Mouse (Mus musculus) intestine, embryonic 15.5 days (tissue): ENCODE results near the gene Tspan5. TPM values are rescaled to one million over a fixed set of nuclear protein-coding genes. Genes with fewer than 3 reads are reported as not detected.
A peak's percentile ranks its signal among the peaks of the same experiment; 100 is the strongest.

Source experiments
- ATAC-seq: fragments of 200-750 bp; cut with Nextera tagmentation; 2 replicates; pipeline ENCODE4 v1.8.0; 2017; ENCODE audit warnings: moderate TSS enrichment, moderate library complexity
- H3K27ac ChIP-seq: fragments of 300-500 bp; sonication (generic); 2 replicates; pipeline ENCODE4 v1.5.1; 2015; ENCODE audit warnings: mild to moderate bottlenecking, inconsistent platforms
- H3K27me3 ChIP-seq: fragments of 300-500 bp; sonication (generic); replicated peaks from 2 replicates; pipeline ENCODE4 v1.6.1; 2015; ENCODE audit warnings: inconsistent platforms
- H3K36me3 ChIP-seq: fragments of 300-500 bp; sonication (generic); 2 replicates; pipeline ENCODE4 v1.6.1; 2015; ENCODE audit warnings: inconsistent platforms
- H3K4me1 ChIP-seq: fragments of 300-500 bp; sonication (generic); replicated peaks from 2 replicates; pipeline ENCODE4 v1.6.1; 2015; ENCODE audit warnings: inconsistent platforms
- H3K4me2 ChIP-seq: fragments of 300-500 bp; sonication (generic); replicated peaks from 2 replicates; pipeline ENCODE4 v1.6.1; 2015; ENCODE audit warnings: mild to moderate bottlenecking, inconsistent platforms
- H3K4me3 ChIP-seq: fragments of 300-500 bp; sonication (generic); replicated peaks from 2 replicates; pipeline ENCODE4 v1.5.1; 2015; ENCODE audit warnings: inconsistent platforms
- H3K9ac ChIP-seq: fragments of 300-500 bp; sonication (generic); 2 replicates; pipeline ENCODE4 v1.6.1; 2015; ENCODE audit warnings: inconsistent platforms
- H3K9me3 ChIP-seq: fragments of 300-500 bp; sonication (generic); 2 replicates; pipeline ENCODE4 v1.6.1; 2016; ENCODE audit warnings: inconsistent platforms
- WGBS: fragments of 180-500 bp; shearing (Covaris S2); methylation state at CpG from one replicate; pipeline ENCODE4 v1.1.7; 2015; 5-methylcytosine and 5-hydroxymethylcytosine counted together
- polyA plus RNA-seq: library from polyadenylated mRNA; unstranded; fragments of >200 nt; fragmentation: Nextera tagmentation; extraction: Ambion mirVana; gene quantifications from 2 replicates; pipeline ENCODE4 v1.2.1, GENCODE M21; 2015

Tspan5 gene
- polyA plus RNA-seq, 1 experiment from 2014 or later, result 17.8 TPM

DNA sequence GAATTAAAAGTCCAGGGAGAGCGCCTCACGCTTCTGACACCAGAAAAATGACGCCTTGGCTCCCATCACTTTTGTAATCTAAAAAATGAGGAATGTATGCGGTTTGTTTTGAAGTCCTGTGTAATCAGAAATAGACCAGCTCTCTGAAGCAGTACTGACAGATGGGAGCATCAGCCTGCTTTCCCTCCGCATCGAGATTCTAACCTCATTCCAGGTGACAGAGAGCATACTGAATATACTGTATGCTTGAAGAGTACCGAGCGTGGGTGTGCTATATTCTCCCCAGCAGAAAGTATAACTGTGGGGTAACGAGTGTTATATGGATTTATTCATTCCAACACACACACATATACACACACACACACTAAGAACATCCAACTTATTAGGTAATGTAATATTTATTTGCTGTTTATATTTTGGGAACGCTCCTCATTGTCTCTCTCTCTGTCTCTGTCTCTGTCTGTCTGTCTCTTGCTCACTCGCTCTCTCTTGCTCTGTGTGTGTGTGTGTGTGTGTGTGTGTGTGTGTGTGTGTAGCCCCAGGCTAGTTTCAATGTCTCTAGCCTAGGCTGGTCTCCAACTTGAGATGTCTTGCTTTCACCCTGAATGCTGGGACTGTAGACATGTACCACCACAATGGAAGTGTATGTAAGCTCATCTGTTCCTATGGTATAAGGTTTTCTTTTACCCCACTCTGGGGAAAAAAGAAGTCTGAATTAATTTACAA lies 139.2 kb downstream of the Tspan5 start:
- no peak overlapping the region for H3K27ac ChIP-seq
- H3K4me3 ChIP-seq, result no peak overlapping the region
- no peaks in the 10 kb centered on the region for H3K4me1 ChIP-seq
- no peak for ATAC-seq
- no peaks in the 10 kb centered on the region for H3K36me3 ChIP-seq
- 88% methylated on average over 11 of the region's 11 CpGs for WGBS
- H3K9me3 ChIP-seq, result no peaks in the 10 kb centered on the region
- H3K9ac ChIP-seq, result no peak overlapping the region
- H3K4me2 ChIP-seq, result no peak overlapping the region
- no peaks in the 10 kb centered on the region for H3K27me3 ChIP-seq

DNA sequence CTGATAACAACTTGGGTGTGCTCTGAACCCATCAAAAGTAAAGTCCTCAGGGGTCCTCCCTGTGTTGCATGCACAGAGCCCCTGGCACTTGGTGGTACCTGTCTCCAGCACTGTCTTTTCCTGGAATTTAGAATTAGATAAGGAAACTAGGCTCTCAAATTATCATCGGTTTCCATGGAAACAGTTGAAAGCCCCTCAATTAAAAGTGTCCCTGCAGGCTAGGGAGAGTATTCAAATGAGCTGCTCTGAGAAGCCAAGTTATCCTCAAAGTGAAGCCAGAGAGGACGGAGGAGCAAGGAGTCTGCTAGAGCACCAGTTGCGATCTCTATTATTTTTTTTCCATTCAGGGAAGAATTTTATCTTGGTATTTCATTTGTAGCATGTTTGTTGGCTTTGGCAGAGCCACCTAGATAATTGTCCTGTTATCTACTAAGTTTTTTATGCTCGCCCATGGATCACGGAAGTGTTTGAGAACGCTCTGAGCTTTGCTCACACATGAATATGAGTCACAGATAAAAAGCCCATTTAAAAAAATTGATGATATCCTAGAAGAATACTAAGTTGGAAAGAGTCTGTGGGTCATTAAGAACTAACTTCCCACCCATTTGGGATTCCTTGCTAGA lies 139.8 kb downstream of the Tspan5 start:
- no peak overlapping the region for H3K4me3 ChIP-seq
- no peak overlapping the region for H3K27ac ChIP-seq
- no peaks in the 10 kb centered on the region for H3K4me1 ChIP-seq
- peak; percentile 49; the same call in 1 of the 2 replicates for ATAC-seq
- no peaks in the 10 kb centered on the region for H3K27me3 ChIP-seq
- whole genome bisulfite sequencing, result 70% methylated on average over 6 of the region's 6 CpGs
- no peak overlapping the region for H3K9ac ChIP-seq
- H3K36me3 ChIP-seq, result no peaks in the 10 kb centered on the region
- no peaks in the 10 kb centered on the region for H3K9me3 ChIP-seq
- H3K4me2 ChIP-seq, result no peak overlapping the region

DNA sequence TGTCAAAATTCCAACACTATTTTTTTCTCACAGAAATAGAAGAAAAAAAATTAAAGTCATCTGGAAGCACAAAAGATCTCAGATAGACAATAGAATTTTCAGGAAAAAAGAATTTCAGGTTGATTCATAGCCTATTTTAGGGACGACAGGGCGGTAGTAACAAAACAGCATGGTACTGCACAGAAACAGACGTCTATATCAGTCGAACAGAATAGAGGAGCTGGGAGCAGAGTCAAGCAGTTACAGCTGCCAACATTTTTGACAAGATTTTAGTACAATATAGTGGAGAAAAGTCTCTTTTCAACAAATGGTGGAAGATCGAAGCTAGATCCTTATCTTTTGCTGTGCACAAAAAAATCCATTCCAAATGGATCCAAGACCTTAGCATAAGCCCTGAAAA lies 144.1 kb downstream of the Tspan5 start:
- Histone ChIP-seq H3K36me3 (no peaks in the 10 kb centered on the region), H3K9ac (no peak overlapping the region), H3K27ac (no peak overlapping the region), H3K4me3 (no peak overlapping the region), H3K9me3 (no peaks in the 10 kb centered on the region), H3K4me2 (no peak overlapping the region), H3K27me3 (no peaks in the 10 kb centered on the region), H3K4me1 (0 out of 2 replicates have a peak, but pooled peaks cover 4% of the 10 kb centered on the region)
- 92% methylated on average over 5 of the region's 5 CpGs for WGBS
- ATAC-seq, result no peak

DNA sequence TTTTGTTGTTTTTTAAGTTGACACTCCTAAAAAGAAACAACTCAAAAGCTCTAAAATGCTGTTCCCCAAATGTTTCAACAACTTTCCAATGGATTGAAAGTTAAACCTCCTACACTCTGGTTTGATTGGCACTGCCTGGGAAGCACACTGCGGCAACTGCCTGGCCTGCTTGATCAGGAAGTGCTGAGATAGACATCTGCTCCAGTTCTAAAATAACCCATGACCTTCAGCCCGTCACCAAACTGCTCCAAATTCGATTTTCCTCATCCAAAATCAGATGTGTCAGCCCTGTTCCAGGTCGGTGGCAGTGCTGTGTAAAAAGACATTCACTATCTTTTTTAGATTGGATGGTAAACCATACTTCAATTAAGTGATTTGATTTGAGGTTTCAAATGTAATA lies 147.2 kb downstream of the Tspan5 start:
- WGBS, result 66% methylated on average over 4 of the region's 4 CpGs
- Histone ChIP-seq H3K9ac (no peak overlapping the region), H3K9me3 (no peaks in the 10 kb centered on the region), H3K4me2 (no peak overlapping the region), H3K4me3 (no peak overlapping the region), H3K27ac (no peak overlapping the region), H3K4me1 (0 out of 2 replicates have a peak, but pooled peaks cover 4% of the 10 kb centered on the region), H3K36me3 (no peaks in the 10 kb centered on the region), H3K27me3 (no peaks in the 10 kb centered on the region)
- ATAC-seq, result no peak

DNA sequence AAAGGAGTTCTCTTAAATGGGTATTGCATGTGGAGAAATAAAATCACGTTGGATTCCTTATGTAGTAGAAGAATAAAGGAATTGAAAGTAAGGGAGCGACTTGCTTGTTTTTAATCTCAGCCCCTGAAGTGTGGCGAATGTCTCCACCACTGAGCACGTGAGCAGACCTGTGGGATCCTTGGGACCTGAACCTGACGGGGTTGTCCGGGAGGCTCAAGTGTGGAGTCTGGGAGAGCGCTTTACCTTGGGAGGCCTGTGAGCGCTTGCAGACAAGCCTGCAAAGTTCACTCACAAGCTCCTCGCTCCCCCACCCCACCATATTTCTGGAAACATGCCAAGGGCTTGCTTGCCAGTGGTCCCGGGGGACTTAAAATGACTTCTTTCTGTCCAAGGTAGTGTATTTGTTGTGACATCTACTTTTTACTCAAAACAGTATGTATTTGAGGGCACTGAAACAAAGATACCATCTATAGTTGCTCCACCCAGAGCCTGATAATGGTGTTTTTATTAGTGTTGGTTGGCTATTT lies 147.8 kb downstream of the Tspan5 start:
- Histone ChIP-seq H3K27ac (no peak overlapping the region), H3K4me1 (0 out of 2 replicates have a peak, but pooled peaks cover 4% of the 10 kb centered on the region), H3K9me3 (no peaks in the 10 kb centered on the region), H3K4me3 (no peak overlapping the region), H3K9ac (no peak overlapping the region), H3K36me3 (no peaks in the 10 kb centered on the region), H3K27me3 (no peaks in the 10 kb centered on the region), H3K4me2 (no peak overlapping the region)
- WGBS, result 64% methylated on average over 10 of the region's 10 CpGs
- no peak for ATAC-seq

DNA sequence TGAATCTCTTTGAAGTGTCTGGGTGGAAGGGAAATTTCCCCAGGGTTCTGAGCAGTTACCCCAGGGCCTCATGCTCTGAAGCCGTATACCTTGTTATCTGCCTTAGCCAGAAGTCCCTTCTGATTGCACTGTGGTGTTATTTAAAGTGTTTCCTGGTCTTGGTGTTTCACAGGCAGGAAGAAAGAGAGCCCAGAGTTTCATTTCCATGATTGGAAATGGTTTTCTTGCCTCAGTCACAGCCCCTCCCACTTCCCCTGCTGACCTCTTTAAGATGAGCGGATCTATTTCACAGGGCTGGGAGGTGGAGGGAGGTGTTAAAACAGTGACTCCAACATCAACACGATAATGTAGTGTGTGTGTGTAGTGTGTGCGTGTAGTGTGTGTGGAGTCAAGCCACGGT lies 151.5 kb downstream of the Tspan5 start:
- ATAC-seq, result peak; percentile 63; the same call in 1 of the 2 replicates
- H3K4me1 ChIP-seq, result 0 out of 2 replicates have a peak, but pooled peaks cover 4% of the 10 kb centered on the region
- H3K4me3 ChIP-seq, result no peak overlapping the region
- no peak overlapping the region for H3K4me2 ChIP-seq
- H3K36me3 ChIP-seq, result no peaks in the 10 kb centered on the region
- no peaks in the 10 kb centered on the region for H3K9me3 ChIP-seq
- no peaks in the 10 kb centered on the region for H3K27me3 ChIP-seq
- WGBS, result 39% methylated on average over 5 of the region's 5 CpGs
- no peak overlapping the region for H3K9ac ChIP-seq
- H3K27ac ChIP-seq, result no peak overlapping the region

DNA sequence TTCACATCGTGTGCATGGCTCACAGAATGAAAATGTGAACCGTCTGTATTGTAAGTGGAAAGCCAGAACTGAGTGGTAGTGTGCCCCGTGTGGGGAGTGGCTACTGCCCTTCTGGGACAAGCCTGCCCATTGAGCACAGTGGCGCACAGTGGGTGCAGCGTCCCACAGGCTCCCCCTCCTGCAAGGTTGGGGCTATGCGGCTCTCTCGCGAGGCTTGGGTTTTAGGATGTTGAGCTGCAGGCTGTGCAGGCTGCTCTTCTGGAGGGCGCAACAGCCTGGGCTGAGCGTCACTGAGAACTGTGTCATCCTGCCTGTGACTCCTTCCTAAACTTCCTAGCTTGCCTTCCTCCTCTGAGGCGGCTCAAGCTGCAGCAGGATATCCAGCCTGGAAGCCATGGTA lies 155.5 kb downstream of the Tspan5 start:
- Histone ChIP-seq H3K27ac (no peak overlapping the region), H3K9ac (no peak overlapping the region), H3K9me3 (no peaks in the 10 kb centered on the region), H3K4me1 (no peaks in the 10 kb centered on the region), H3K4me2 (no peak overlapping the region), H3K27me3 (no peaks in the 10 kb centered on the region), H3K4me3 (no peak overlapping the region), H3K36me3 (no peaks in the 10 kb centered on the region)
- 90% methylated on average over 11 of the region's 11 CpGs for WGBS
- ATAC-seq, result no peak

DNA sequence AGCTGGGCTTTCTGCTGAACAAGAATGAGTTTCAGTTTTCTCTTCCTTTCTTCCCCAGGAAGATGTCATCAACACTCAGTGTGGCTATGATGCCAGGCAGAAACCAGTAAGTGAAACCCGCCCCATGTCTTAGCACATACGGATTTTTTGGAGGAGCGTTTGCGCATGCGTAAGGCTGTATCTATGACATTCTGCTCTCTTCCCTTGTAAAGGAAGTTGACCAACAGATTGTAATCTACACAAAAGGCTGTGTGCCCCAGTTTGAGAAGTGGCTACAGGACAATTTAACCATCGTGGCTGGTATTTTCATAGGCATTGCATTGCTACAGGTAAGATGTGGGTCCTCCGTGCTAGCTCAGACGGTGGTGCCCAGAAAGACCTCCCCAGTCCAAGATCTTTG lies 156.1 kb downstream of the Tspan5 start:
- 93% methylated on average over 8 of the region's 8 CpGs for WGBS
- H3K27ac ChIP-seq, result no peak overlapping the region
- no peak for ATAC-seq

DNA sequence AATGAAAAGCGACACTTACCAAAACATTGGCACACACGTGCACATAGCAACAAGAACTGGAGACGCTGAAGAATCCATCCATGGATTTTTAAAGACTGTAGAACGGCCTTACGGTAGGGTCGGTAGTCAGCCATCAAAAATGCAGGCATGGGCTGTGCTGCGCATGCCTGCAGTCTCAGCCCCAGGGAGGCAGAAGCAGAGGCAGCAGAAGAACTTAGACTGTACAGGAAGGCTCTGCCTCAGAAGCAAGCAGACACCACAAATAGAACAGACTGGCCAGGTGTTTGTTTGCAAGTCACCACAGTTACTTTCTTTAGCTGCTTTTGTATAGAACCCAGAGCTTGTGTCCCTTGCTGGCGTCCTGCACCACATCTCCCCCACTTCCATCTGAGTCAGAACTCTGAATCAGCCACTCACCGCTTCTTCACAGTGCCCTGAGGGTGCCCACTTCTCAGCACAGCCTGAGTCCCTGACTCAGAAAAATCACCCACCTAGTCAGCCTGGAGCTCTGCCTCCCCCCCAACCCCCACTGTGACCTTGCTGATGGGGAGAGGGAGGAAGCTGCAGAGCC lies 158.7 kb downstream of the Tspan5 start:
- H3K36me3 ChIP-seq, result no peaks in the 10 kb centered on the region
- WGBS, result 84% methylated on average over 9 of the region's 9 CpGs
- H3K4me1 ChIP-seq, result no peaks in the 10 kb centered on the region
- H3K27me3 ChIP-seq, result no peaks in the 10 kb centered on the region
- no peak overlapping the region for H3K9ac ChIP-seq
- ATAC-seq, result no peak
- no peak overlapping the region for H3K4me3 ChIP-seq
- H3K4me2 ChIP-seq, result no peak overlapping the region
- H3K9me3 ChIP-seq, result no peaks in the 10 kb centered on the region
- no peak overlapping the region for H3K27ac ChIP-seq

More for the DNA sequence above, 156.1 kb downstream of the Tspan5 start:
- Histone ChIP-seq H3K4me1 (no peaks in the 10 kb centered on the region), H3K4me2 (no peak overlapping the region), H3K27me3 (no peaks in the 10 kb centered on the region), H3K9ac (no peak overlapping the region), H3K9me3 (no peaks in the 10 kb centered on the region), H3K36me3 (no peaks in the 10 kb centered on the region), H3K4me3 (no peak overlapping the region)

DNA sequence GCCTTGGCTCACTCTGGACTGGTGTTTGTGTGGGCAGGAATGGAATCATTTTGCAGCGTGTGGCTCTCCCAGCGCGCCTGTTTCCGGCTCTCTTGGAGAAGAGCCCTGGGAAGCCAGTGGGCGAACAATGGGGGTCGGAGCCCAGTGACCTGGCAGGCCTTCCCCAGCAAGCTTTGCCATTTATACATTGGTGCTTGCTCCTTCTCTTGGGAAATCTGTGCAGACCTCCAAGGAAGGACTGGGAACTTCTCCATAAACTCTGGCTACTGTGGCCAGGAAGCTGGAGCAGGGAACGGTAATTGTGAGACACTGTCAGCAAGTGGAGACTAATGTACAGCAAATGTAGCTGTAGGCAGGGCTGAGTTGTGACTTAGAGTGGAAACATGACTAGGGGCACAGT lies 163.7 kb downstream of the Tspan5 start:
- no peaks in the 10 kb centered on the region for H3K27me3 ChIP-seq
- H3K4me2 ChIP-seq, result no peak overlapping the region
- no peaks in the 10 kb centered on the region for H3K9me3 ChIP-seq
- no peak overlapping the region for H3K4me3 ChIP-seq
- no peak overlapping the region for H3K9ac ChIP-seq
- no peak overlapping the region for H3K27ac ChIP-seq
- H3K36me3 ChIP-seq, result no peaks in the 10 kb centered on the region
- ATAC-seq, result 0 out of 2 replicates have a peak, but pooled peaks have one; percentile 10
- WGBS, result 66% methylated on average over 7 of the region's 7 CpGs
- no peaks in the 10 kb centered on the region for H3K4me1 ChIP-seq

DNA sequence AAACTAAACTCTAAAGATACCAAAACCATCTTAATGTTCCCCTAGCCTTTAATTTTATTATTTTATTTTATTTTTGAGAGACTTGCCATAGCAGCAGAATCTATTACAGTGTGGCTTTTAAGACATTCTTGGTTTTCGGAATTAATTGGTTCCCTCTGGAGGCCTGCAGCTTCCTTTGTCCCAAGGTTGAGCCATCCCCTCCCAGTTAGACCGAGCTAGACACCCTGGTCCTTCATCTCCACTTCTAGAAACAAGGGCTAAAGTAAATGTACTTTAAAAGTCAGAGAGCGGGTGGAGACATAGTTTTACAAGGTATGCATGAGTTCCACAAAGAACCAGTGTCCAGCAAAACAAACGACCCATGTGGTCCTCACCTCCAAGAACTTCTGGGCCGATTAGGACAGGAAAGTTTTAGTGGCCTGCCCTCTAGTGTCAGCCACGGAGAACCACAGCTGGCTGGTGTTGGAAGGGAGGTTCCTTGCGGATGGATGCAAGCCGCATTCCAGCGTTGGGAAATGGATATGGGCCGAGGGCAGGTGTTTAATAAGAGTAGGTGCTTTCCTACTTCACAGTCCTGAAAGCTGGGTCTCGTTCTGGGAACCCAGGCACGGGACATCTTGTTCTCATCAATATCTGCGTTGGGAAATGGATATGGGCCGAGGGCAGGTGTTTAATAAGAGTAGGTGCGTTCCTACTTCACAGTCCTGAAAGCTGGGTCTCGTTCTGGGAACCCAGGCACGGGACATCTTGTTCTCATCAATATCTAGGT lies 164.3 kb downstream of the Tspan5 start:
- peak; percentile 73 for ATAC-seq
- Histone ChIP-seq H3K9ac (no peak overlapping the region), H3K27me3 (no peaks in the 10 kb centered on the region), H3K4me3 (no peak overlapping the region), H3K4me2 (no peak overlapping the region), H3K9me3 (no peaks in the 10 kb centered on the region), H3K4me1 (no peaks in the 10 kb centered on the region), H3K27ac (no peak overlapping the region), H3K36me3 (no peaks in the 10 kb centered on the region)
- 33% methylated on average over 17 of the region's 17 CpGs for WGBS

DNA sequence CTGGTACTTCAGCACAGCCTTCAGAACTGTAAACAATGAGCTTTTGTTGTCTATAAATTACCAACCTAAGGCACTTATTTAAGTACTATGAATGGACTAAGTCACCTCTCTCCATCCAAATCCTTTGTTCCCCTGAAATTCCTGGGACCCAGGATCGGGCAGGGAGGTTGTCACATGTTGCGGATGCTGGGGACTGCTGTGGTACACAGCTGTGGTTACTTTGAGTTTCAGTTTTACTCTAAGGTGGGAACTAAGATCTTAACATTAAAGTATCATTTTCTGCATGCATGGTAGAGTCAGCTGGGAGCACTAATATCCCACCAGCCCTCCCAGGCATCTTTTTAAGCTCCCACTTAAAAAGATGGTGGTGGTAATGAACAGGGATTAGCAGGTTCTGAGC lies 167.3 kb downstream of the Tspan5 start:
- H3K4me3 ChIP-seq, result no peak overlapping the region

More for the DNA sequence above, 167.3 kb downstream of the Tspan5 start:
- WGBS, result 82% methylated on average over 2 of the region's 2 CpGs
- no peak for ATAC-seq
- Histone ChIP-seq H3K4me1 (no peaks in the 10 kb centered on the region), H3K36me3 (no peaks in the 10 kb centered on the region), H3K9me3 (no peaks in the 10 kb centered on the region), H3K4me2 (no peak overlapping the region), H3K27me3 (no peaks in the 10 kb centered on the region), H3K27ac (no peak overlapping the region), H3K9ac (no peak overlapping the region)
